Mouse (Mus musculus): ENCODE results near the gene 2310061I04Rik.

GRCm38 (mm10) chr17:35921710-35922109 is 24.5 kb upstream of the 2310061I04Rik start:
- TF ChIP-seq CTCF (IDR thresholded peaks at IDR 0.05; ENCODE audit: low read depth, low read length): no peak
- no peak for TF ChIP-seq POLR2A (IDR thresholded peaks at IDR 0.05; ENCODE audit: extremely low read depth, insufficient read depth, low read length)

Data from liver, adult 2 months (tissue).